ENCODE assay signal across 9 mouse cellular contexts in genomic region chr8:3587391-3588257, GRCm38 (mm10). TPM values are rescaled to one million over a fixed set of nuclear protein-coding genes. Genes with fewer than 3 reads are reported as not detected.
A peak's percentile ranks its signal among the peaks of the same experiment; 100 is the strongest.
DNase-seq lines count a peak whose midpoint lies in the region; ATAC-seq and TF ChIP-seq lines count a peak whose summit lies in the region.
"Had no signal": no experiment of that assay in that cellular context is flagged by ENCODE, and none has a peak within 500 bp of the region (broad histone marks: within the 10 kb centered on the region; RNA-seq: fewer than 3 reads in every experiment).

No protein-coding gene starts in this region.

- peak; percentile 86 for ATAC-seq in lung, embryonic 16.5 days (ENCODE audit: low read depth)

- H3K36me3 ChIP-seq in E14TG2a.4 (ENCODE audit: insufficient read depth, low read length) = no peaks in the 10 kb centered on the region
- no peaks in the 10 kb centered on the region for H3K36me3 ChIP-seq in embryonic facial prominence, embryonic 10.5 days (replicated peaks)
- no peaks in the 10 kb centered on the region for H3K36me3 ChIP-seq in hindbrain, embryonic 10.5 days
- no peaks in the 10 kb centered on the region for H3K36me3 ChIP-seq in lung, embryonic 16.5 days (ENCODE audit: control insufficient read depth, insufficient read depth, low read length)

- peak overlapping the region; percentile 88 for H3K4me2 ChIP-seq in lung, embryonic 16.5 days (ENCODE audit: low read depth, low read length)

- peak; percentile 60 for DNase-seq in adrenal gland, postnatal 25 days
- DNase-seq in embryonic facial prominence, embryonic 10.5 days (ENCODE audit: low spot score) = peak; percentile 81
- peak; percentile 72 for DNase-seq in hindbrain, embryonic 10.5 days (ENCODE audit: low spot score)
- DNase-seq in layer of hippocampus, adult 9-11 months = peak; percentile 61
- DNase-seq in retina, postnatal 7 days (ENCODE audit: low read depth, low spot score) = peak; percentile 50
- DNase-seq in gastrocnemius, adult 18-20 months (ENCODE audit: low spot score) = no peak

- WGBS in embryonic facial prominence, embryonic 10.5 days = under 1% methylated on average over 77 of the region's 77 CpGs
- under 1% methylated on average over 77 of the region's 77 CpGs for WGBS in hindbrain, embryonic 10.5 days
- under 1% methylated on average over 63 of the region's 77 CpGs for WGBS in lung, embryonic 16.5 days

- peaks cover 19% of the 10 kb centered on the region for H3K4me1 ChIP-seq in E14TG2a.4 (replicated peaks; ENCODE audit: low read depth, low read length)
- peaks cover 7% of the 10 kb centered on the region for H3K4me1 ChIP-seq in embryonic facial prominence, embryonic 10.5 days
- peaks cover 14% of the 10 kb centered on the region for H3K4me1 ChIP-seq in hindbrain, embryonic 10.5 days (replicated peaks)
- no peaks in the 10 kb centered on the region for H3K4me1 ChIP-seq in lung, embryonic 16.5 days (replicated peaks; ENCODE audit: control insufficient read depth, insufficient read depth, low read length)

- no peaks in the 10 kb centered on the region for H3K9me3 ChIP-seq in E14TG2a.4 (ENCODE audit: low read length)
- H3K9me3 ChIP-seq in embryonic facial prominence, embryonic 10.5 days = no peaks in the 10 kb centered on the region
- H3K9me3 ChIP-seq in hindbrain, embryonic 10.5 days = no peaks in the 10 kb centered on the region
- no peaks in the 10 kb centered on the region for H3K9me3 ChIP-seq in lung, embryonic 16.5 days (ENCODE audit: control insufficient read depth, low read length)

- H3K27ac ChIP-seq in embryonic facial prominence, embryonic 10.5 days (replicated peaks) = peak overlapping the region; percentile 79
- peak overlapping the region; percentile 88 for H3K27ac ChIP-seq in hindbrain, embryonic 10.5 days
- H3K27ac ChIP-seq in lung, embryonic 16.5 days (ENCODE audit: low read length) = peak overlapping the region; percentile 79

- H3K27me3 ChIP-seq in E14TG2a.4 (ENCODE audit: insufficient read depth, low read length) = no peaks in the 10 kb centered on the region
- H3K27me3 ChIP-seq in embryonic facial prominence, embryonic 10.5 days (replicated peaks; ENCODE audit: low read depth, poor library complexity, severe bottlenecking) = peaks cover 35% of the 10 kb centered on the region
- peaks cover 16% of the 10 kb centered on the region for H3K27me3 ChIP-seq in hindbrain, embryonic 10.5 days (ENCODE audit: insufficient read depth, poor library complexity, severe bottlenecking)
- peaks cover 16% of the 10 kb centered on the region; the same call in 1 of the 2 replicates for H3K27me3 ChIP-seq in lung, embryonic 16.5 days (ENCODE audit: control insufficient read depth, insufficient read depth, low read depth, low read length)

- peak overlapping the region; percentile 82 for H3K9ac ChIP-seq in lung, embryonic 16.5 days (ENCODE audit: low read length)

- peak overlapping the region; percentile 92 for H3K4me3 ChIP-seq in E14TG2a.4 (replicated peaks; ENCODE audit: low read length)
- H3K4me3 ChIP-seq in embryonic facial prominence, embryonic 10.5 days = peak overlapping the region; percentile 77
- H3K4me3 ChIP-seq in hindbrain, embryonic 10.5 days = peak overlapping the region; percentile 70
- H3K4me3 ChIP-seq in lung, embryonic 16.5 days (ENCODE audit: low read length) = peak overlapping the region; percentile 71

- no peak for TF ChIP-seq CTCF in E14TG2a.4 (conservative IDR thresholded peaks at IDR 0.05; ENCODE audit: low read length)

RNA-seq across cellular contexts. Expression of gene Camsap3, which starts 0.5 kb away (rescaled TPM):
- total RNA-seq in adrenal gland, postnatal 25 days (2021) = 7.0 and 10.0 TPM in 2 replicates
- polyA plus RNA-seq in embryonic facial prominence, embryonic 10.5 days (2016; fragmentation: Nextera tagmentation; extraction: Ambion mirVana) = 9.5 and 10.9 TPM in 2 replicates
- 12.4 and 15.4 TPM in 2 replicates for polyA plus RNA-seq in hindbrain, embryonic 10.5 days (2016; fragmentation: Nextera tagmentation; extraction: Ambion mirVana)
- polyA plus RNA-seq in lung, embryonic 16.5 days (2015; fragmentation: Nextera tagmentation; extraction: Ambion mirVana) = 6.9 and 7.7 TPM in 2 replicates
- under 1 TPM; 0.26 to 0.41 TPM for total RNA-seq in gastrocnemius, adult 18-20 months (2021)

RNA-seq across cellular contexts. Expression of gene C330021F23Rik, which starts 19.8 kb away (rescaled TPM):
- total RNA-seq in adrenal gland, postnatal 25 days (2021) = not detected in 2 replicates
- 6.8 and 7.1 TPM in 2 replicates for polyA plus RNA-seq in embryonic facial prominence, embryonic 10.5 days (2016; fragmentation: Nextera tagmentation; extraction: Ambion mirVana)
- polyA plus RNA-seq in hindbrain, embryonic 10.5 days (2016; fragmentation: Nextera tagmentation; extraction: Ambion mirVana) = 6.1 and 8.3 TPM in 2 replicates
- polyA plus RNA-seq in lung, embryonic 16.5 days (2015; fragmentation: Nextera tagmentation; extraction: Ambion mirVana) = 1.1 and 2.2 TPM in 2 replicates
- total RNA-seq in gastrocnemius, adult 18-20 months (2021) = not detected

RNA-seq across cellular contexts. Expression of gene Xab2, which starts 33.5 kb away (rescaled TPM):
- 34.8 and 40.9 TPM in 2 replicates for total RNA-seq in adrenal gland, postnatal 25 days (2021)
- 75.5 and 77.6 TPM in 2 replicates for polyA plus RNA-seq in embryonic facial prominence, embryonic 10.5 days (2016; fragmentation: Nextera tagmentation; extraction: Ambion mirVana)
- 71.6 and 74.6 TPM in 2 replicates for polyA plus RNA-seq in hindbrain, embryonic 10.5 days (2016; fragmentation: Nextera tagmentation; extraction: Ambion mirVana)
- polyA plus RNA-seq in lung, embryonic 16.5 days (2015; fragmentation: Nextera tagmentation; extraction: Ambion mirVana) = 56.1 and 56.3 TPM in 2 replicates
- 10 to 100 TPM; 10.7 to 11.2 TPM for total RNA-seq in gastrocnemius, adult 18-20 months (2021)

RNA-seq across cellular contexts. Expression of gene Pet100, which starts 33.7 kb away (rescaled TPM):
- total RNA-seq in adrenal gland, postnatal 25 days (2021) = 90.3 and 117 TPM in 2 replicates
- polyA plus RNA-seq in embryonic facial prominence, embryonic 10.5 days (2016; fragmentation: Nextera tagmentation; extraction: Ambion mirVana) = 85.2 and 88.9 TPM in 2 replicates
- 97.8 and 115 TPM in 2 replicates for polyA plus RNA-seq in hindbrain, embryonic 10.5 days (2016; fragmentation: Nextera tagmentation; extraction: Ambion mirVana)
- polyA plus RNA-seq in lung, embryonic 16.5 days (2015; fragmentation: Nextera tagmentation; extraction: Ambion mirVana) = 97.8 and 111 TPM in 2 replicates
- 10 to 100 TPM; 84.7 to 91.0 TPM for total RNA-seq in gastrocnemius, adult 18-20 months (2021)

RNA-seq across cellular contexts. Expression of gene Pcp2, which starts 37.7 kb away (rescaled TPM):
- not detected in 2 replicates for total RNA-seq in adrenal gland, postnatal 25 days (2021)
- 1.1 and 1.7 TPM in 2 replicates for polyA plus RNA-seq in embryonic facial prominence, embryonic 10.5 days (2016; fragmentation: Nextera tagmentation; extraction: Ambion mirVana)
- polyA plus RNA-seq in hindbrain, embryonic 10.5 days (2016; fragmentation: Nextera tagmentation; extraction: Ambion mirVana) = 0.22 TPM in 1 of 2 replicates, not detected in the other
- 0.10 and 0.34 TPM in 2 replicates for polyA plus RNA-seq in lung, embryonic 16.5 days (2015; fragmentation: Nextera tagmentation; extraction: Ambion mirVana)
- total RNA-seq in gastrocnemius, adult 18-20 months (2021) = not detected
- polyA plus RNA-seq: large intestine, adult 2 months had no signal
